Mouse (Mus musculus) CD4-positive naive resting alpha-beta T cell, adult 76 days (primary cell): ENCODE results near the gene Helt. TPM values are rescaled to one million over a fixed set of nuclear protein-coding genes. Genes with fewer than 3 reads are reported as not detected.

ENCODE experiments used
- total RNA-seq: library from RNA; stranded (reverse); gene quantifications from one replicate; pipeline ENCODE4 v1.2.4, GENCODE M21; 2023

Helt gene
- not detected for total RNA-seq

GRCm38 (mm10) chr8:46294181-46294892, at the start of gene Helt:
Gene Helt (minus strand): TSS chr8:46294671.

Other genes with a start within 250 kb of the Helt start
- 16.8 TPM for gene Cfap97, start 142.9 kb downstream of the Helt start, total RNA-seq
- 21.5 TPM for gene Snx25, start 142.5 kb downstream of the Helt start, total RNA-seq
- 42.7 TPM for gene Slc25a4, start 83.4 kb downstream of the Helt start, total RNA-seq
- 17.8 TPM for gene Acsl1, start 176.4 kb upstream of the Helt start, total RNA-seq